Mouse (Mus musculus) midbrain, embryonic 16.5 days (tissue): ENCODE results near the gene Galnt10. TPM values are rescaled to one million over a fixed set of nuclear protein-coding genes. Genes with fewer than 3 reads are reported as not detected.

Experiments used
- ATAC-seq: fragments of 200-750 bp; cut with Nextera tagmentation; 2 replicates; pipeline ENCODE4 v1.8.0; 2017; ENCODE audit warnings: moderate TSS enrichment
- H3K27ac ChIP-seq: fragments of 300-500 bp; sonication (generic); 2 replicates; pipeline ENCODE4 v1.5.1; 2014; ENCODE audit warnings: mild to moderate bottlenecking, low read length, mixed read lengths
- H3K27me3 ChIP-seq: fragments of 300-500 bp; sonication (generic); 2 replicates; pipeline ENCODE4 v1.6.1; 2014; ENCODE audit warnings: low read depth, low read length, mixed read lengths; ENCODE audit not compliant: control insufficient read depth, insufficient read depth
- H3K36me3 ChIP-seq: fragments of 300-500 bp; sonication (generic); 2 replicates; pipeline ENCODE4 v1.6.1; 2014; ENCODE audit warnings: mild to moderate bottlenecking, low read length, moderate library complexity, mixed read lengths; ENCODE audit not compliant: control insufficient read depth, insufficient read depth
- H3K4me1 ChIP-seq: fragments of 300-500 bp; sonication (generic); 2 replicates; pipeline ENCODE4 v1.6.1; 2014; ENCODE audit warnings: mild to moderate bottlenecking, low read length, mixed read lengths; ENCODE audit not compliant: control insufficient read depth, insufficient read depth
- H3K4me2 ChIP-seq: fragments of 300-500 bp; sonication (generic); 2 replicates; pipeline ENCODE4 v1.6.1; 2014; ENCODE audit warnings: mild to moderate bottlenecking, low read length, mixed read lengths
- H3K4me3 ChIP-seq: fragments of 300-500 bp; sonication (generic); 2 replicates; pipeline ENCODE4 v1.5.1; 2014; ENCODE audit warnings: low read depth, mild to moderate bottlenecking, low read length, moderate library complexity, mixed read lengths
- H3K9ac ChIP-seq: fragments of 300-500 bp; sonication (generic); 2 replicates; pipeline ENCODE4 v1.6.1; 2014; ENCODE audit warnings: low read depth, low read length, mixed read lengths
- H3K9me3 ChIP-seq: fragments of 300-500 bp; sonication (generic); replicated peaks from 2 replicates; pipeline ENCODE4 v1.6.1; 2014; ENCODE audit warnings: mild to moderate bottlenecking, low read length, mixed read lengths; ENCODE audit not compliant: control insufficient read depth, poor library complexity, severe bottlenecking
- WGBS: fragments of 180-500 bp; shearing (Covaris S2); extraction: QIAGEN DNeasy Blood & Tissue Kit; methylation state at CpG from one replicate; pipeline ENCODE4 v1.1.7; 2014; 5-methylcytosine and 5-hydroxymethylcytosine counted together
- polyA plus RNA-seq: library from polyadenylated mRNA; unstranded; fragments of >200 nt; fragmentation: Nextera tagmentation; extraction: Ambion mirVana; gene quantifications from 2 replicates; pipeline ENCODE4 v1.2.1, GENCODE M21; 2015

Galnt10 gene
- polyA plus RNA-seq, 1 experiment from 2014 or later, result 14.8 TPM

GRCm38 (mm10) chr11:57717432-57717831 is 72.2 kb downstream of the Galnt10 start:
- Histone ChIP-seq H3K27me3 (no peaks in the 10 kb centered on the region), H3K27ac (no peak overlapping the region), H3K9ac (no peak overlapping the region), H3K4me1 (peaks cover 17% of the 10 kb centered on the region), H3K4me2 (no peak overlapping the region), H3K36me3 (no peaks in the 10 kb centered on the region), H3K4me3 (no peak overlapping the region), H3K9me3 (no peaks in the 10 kb centered on the region)
- ATAC-seq, result no peak
- WGBS, result 70% methylated on average over 3 of the region's 3 CpGs

- Histone ChIP-seq H3K4me1 (peaks cover 17% of the 10 kb centered on the region), H3K36me3 (no peaks in the 10 kb centered on the region), H3K9me3 (no peaks in the 10 kb centered on the region), H3K4me3 (no peak overlapping the region), H3K27me3 (no peaks in the 10 kb centered on the region), H3K27ac (no peak overlapping the region), H3K9ac (no peak overlapping the region), H3K4me2 (no peak overlapping the region)
- 96% methylated on average over 6 of the region's 6 CpGs for WGBS
- ATAC-seq, result no peak
These were observed 72.8 kb downstream of the Galnt10 start for GRCm38 (mm10) chr11:57718081-57718480.

DNA sequence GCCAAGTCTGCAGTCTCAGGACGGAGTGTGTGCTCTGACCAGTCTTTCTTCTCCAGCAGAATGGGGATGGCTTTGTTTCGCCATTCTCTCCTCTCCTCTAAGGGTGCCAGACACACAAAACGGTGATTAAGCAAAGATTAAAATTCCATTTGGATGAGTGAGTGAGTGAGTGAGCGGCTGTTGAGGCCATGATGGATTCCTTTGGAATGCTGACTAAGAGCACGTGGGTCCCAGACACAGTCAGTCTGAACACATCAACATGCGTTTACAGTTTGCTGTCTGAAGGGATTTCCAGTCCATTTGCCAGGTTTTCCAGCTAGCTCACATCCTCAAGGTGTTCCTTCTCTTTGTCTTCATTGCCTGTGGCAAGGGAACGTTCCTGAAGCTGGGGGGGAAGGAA is 74.4 kb downstream of the Galnt10 start:
- Histone ChIP-seq H3K27ac (peak overlapping the region; percentile 68), H3K9me3 (no peaks in the 10 kb centered on the region), H3K36me3 (no peaks in the 10 kb centered on the region), H3K9ac (no peak overlapping the region), H3K4me3 (no peak overlapping the region), H3K4me1 (peaks cover 17% of the 10 kb centered on the region), H3K4me2 (no peak overlapping the region), H3K27me3 (no peaks in the 10 kb centered on the region)
- 13% methylated on average over 7 of the region's 7 CpGs for WGBS
- ATAC-seq, result no peak

GRCm38 (mm10) chr11:57720076-57720475 is 74.8 kb downstream of the Galnt10 start:
- H3K4me1 ChIP-seq, result peaks cover 17% of the 10 kb centered on the region
- H3K36me3 ChIP-seq, result no peaks in the 10 kb centered on the region
- WGBS, result 64% methylated on average over 6 of the region's 6 CpGs
- no peaks in the 10 kb centered on the region for H3K9me3 ChIP-seq
- no peak overlapping the region for H3K9ac ChIP-seq
- no peak overlapping the region for H3K4me3 ChIP-seq
- H3K27ac ChIP-seq, result peak overlapping the region; percentile 68
- no peak for ATAC-seq
- H3K27me3 ChIP-seq, result no peaks in the 10 kb centered on the region
- no peak overlapping the region for H3K4me2 ChIP-seq

DNA sequence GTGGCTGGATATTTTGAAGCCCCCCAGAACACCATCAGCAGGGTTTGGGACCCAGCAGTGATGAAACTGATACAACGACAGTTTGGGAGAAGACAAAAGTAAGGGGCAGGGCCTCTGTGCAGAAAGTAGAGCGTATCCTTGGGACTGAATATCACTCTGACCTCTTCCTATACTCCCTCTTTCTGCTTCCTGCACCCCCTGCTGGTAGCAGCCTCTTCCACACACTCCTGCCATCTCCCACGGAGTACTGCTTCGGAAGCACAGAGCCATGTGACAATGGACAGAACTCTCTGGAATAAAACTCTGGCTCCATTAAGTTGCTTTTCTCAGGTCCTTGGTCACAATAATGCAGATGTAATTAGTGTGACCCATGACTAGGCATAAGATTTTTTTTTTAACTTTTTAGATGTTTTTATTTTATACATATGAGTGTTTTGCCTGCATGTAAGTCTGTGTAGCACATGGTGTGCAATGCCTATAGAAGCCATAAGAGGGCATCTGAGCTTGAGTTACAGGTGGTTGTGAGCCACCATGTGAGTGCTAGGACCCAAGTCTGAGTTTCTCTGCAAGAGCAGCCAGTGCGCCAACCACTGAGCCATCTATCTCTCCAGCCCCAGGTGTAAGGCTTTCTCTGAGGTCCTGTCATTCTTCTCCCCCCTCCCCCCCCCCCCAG is 79.7 kb downstream of the Galnt10 start:
- H3K9ac ChIP-seq, result no peak overlapping the region
- H3K27me3 ChIP-seq, result no peaks in the 10 kb centered on the region
- no peak overlapping the region for H3K4me2 ChIP-seq
- H3K27ac ChIP-seq, result no peak overlapping the region
- 90% methylated on average over 5 of the region's 5 CpGs for WGBS
- H3K4me3 ChIP-seq, result no peak overlapping the region
- H3K36me3 ChIP-seq, result no peaks in the 10 kb centered on the region
- peaks cover 8% of the 10 kb centered on the region for H3K4me1 ChIP-seq
- no peaks in the 10 kb centered on the region for H3K9me3 ChIP-seq
- no peak for ATAC-seq

DNA sequence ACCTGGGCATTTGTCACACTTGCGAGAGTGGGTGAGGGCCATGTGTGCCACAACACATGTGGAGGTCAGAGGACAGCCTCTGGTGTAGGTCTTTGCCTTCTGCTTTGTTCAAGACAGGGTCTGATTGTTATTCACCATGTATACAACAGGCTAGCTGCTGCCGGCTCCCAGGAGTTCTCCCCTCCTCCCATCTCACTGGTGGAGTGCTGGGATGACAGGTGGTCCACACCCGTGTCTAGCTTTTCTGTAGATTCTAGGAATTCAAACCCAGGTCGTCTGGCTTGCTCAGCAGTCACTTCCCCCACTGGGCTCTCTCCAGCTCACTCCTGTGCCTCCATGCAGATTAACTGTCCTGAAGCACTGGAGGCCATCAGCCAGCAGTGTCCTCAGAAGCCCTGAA is 80.7 kb downstream of the Galnt10 start:
- Histone ChIP-seq H3K9ac (no peak overlapping the region), H3K36me3 (no peaks in the 10 kb centered on the region), H3K9me3 (no peaks in the 10 kb centered on the region), H3K27me3 (no peaks in the 10 kb centered on the region), H3K4me3 (no peak overlapping the region), H3K4me2 (no peak overlapping the region), H3K27ac (no peak overlapping the region), H3K4me1 (0 out of 2 replicates have a peak, but pooled peaks cover 4% of the 10 kb centered on the region)
- WGBS, result 56% methylated on average over 4 of the region's 4 CpGs
- no peak for ATAC-seq

GRCm38 (mm10) chr11:57727303-57727969 is 82.2 kb downstream of the Galnt10 start:
- Histone ChIP-seq H3K4me2 (no peak overlapping the region), H3K4me3 (no peak overlapping the region), H3K27me3 (no peaks in the 10 kb centered on the region), H3K4me1 (no peaks in the 10 kb centered on the region; the same call in 1 of the 2 replicates), H3K36me3 (no peaks in the 10 kb centered on the region), H3K9ac (no peak overlapping the region), H3K9me3 (no peaks in the 10 kb centered on the region), H3K27ac (no peak overlapping the region)
- 55% methylated on average over 9 of the region's 9 CpGs for WGBS
- peak; percentile 81 for ATAC-seq

DNA sequence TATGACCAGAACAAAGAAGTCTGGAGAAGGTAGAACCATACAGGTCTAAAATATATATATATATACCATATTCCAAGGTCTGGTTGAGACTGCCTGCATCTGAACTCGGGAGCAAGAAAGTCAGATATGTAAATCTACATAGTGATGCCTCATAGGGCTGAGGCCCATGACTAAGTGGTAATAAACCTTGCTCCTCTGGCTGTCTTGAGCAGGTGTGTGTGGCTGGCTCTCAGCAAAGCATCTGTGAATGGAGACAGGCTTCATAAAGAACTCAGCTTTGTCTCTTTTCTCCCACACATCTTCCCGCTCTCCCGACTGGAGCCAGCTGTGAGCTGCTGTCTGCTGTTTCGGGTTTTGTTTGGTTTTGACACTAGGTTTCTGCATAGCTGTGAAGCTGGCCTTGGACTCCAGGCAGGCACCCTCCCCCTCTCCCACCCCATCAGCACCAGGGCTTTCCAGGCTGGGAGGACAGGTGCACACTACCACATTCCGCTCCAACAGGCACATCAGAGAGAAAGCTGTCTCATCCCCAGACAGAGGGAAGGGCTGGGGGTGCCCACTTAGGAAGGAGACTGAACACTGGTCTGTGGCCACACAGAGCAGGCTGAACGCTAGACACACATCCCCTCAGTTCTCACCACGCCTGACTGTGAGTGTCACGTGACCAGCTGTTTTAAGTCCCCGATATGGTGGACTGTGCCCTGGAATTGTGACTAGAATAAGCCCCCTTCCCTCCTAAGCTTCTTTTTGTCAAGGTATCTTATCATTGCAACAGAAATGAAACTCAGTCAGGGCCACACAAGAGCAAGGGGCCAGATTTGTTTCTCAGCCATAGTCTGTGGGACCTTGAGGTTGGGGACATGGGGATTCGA is 87.4 kb downstream of the Galnt10 start:
- Histone ChIP-seq H3K9ac (no peak overlapping the region), H3K9me3 (no peaks in the 10 kb centered on the region), H3K4me3 (no peak overlapping the region), H3K27ac (no peak overlapping the region), H3K36me3 (no peaks in the 10 kb centered on the region), H3K4me2 (no peak overlapping the region), H3K27me3 (no peaks in the 10 kb centered on the region), H3K4me1 (peaks cover 4% of the 10 kb centered on the region; the same call in 1 of the 2 replicates)
- WGBS, result 75% methylated on average over 10 of the region's 10 CpGs
- ATAC-seq, result 0 out of 2 replicates have a peak, but pooled peaks have one; percentile 56
